Mouse (Mus musculus) lung, postnatal 14 days (tissue): ENCODE data around the gene Akap12.
A peak's percentile ranks its signal among the peaks of the same experiment; 100 is the strongest.

Experiments used
- DNase-seq: peaks from one replicate; pipeline ENCODE4 v3.0.0; 2021

Akap12 gene

GRCm38 (mm10) chr10:4266041-4266930 lies at the start of gene Akap12:
Gene Akap12, plus strand, starts transcription at chr10:4266380.
- DNase-seq, result peak; percentile 42

DNA sequence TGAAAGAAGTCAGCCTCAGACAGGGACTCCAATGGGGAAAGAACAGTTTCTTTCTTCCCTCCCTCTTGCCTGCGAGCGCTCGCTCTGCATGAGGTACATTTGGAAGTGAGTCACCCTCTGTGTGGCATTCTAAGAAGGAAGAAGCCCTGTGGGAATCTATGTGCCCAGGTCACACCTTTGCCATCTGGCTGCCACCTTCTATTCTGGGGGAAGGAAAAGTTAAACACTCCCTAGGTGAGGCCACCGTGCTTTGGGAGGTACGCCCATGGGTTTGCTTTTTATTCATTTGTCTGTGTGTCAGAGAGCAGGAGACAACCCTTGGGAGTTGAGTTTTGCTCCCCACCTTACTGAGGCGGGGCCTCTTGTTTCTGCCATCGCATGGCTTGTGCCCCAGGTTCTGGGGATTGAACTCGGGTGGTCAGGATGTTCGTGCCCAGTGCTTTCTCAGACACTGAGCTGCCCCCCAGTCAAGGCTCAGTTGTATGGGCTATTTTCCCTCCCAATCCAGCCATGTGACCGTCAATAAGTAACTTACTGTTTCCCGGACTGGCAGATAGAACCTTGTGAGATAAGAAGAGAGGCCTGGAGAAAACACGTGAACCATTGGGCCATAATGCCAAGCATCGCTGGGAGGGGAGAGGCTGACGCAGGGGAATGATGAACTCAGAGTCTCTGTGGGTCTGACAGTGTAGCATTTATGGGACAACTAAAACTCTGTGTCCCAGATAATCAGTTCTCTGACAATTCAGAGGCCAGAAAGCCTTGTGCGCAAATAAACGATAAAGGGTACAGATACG lies 35.4 kb upstream of the Akap12 start:
- no peak for DNase-seq

GRCm38 (mm10) chr10:4233102-4233501 lies 33.1 kb upstream of the Akap12 start:
- no peak for DNase-seq

GRCm38 (mm10) chr10:4239794-4240574 lies 26.2 kb upstream of the Akap12 start:
- peak; percentile 28 for DNase-seq

GRCm38 (mm10) chr10:4243591-4244300 lies 22.4 kb upstream of the Akap12 start:
- peak; percentile 25 for DNase-seq

DNA sequence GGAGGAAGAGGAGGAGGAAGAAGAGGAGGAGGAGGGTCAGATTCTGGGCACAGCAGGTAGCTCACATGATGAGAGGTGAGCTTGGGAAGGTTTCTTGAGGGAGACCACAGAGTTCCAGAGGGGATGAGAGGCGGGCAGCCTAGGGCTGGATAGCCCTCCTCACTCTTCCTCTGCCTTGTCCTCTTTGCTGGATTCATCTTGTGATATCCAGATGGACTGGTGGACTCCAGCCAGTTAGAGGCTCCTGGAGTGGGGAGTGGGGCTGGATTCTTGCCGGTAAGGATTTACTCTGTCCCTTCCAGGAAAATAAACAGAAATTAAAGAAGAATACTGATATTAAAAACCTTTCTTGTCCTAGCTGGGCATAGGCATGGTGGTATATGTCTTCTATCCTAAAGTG lies 20.4 kb upstream of the Akap12 start:
- DNase-seq, result peak; percentile 39

DNA sequence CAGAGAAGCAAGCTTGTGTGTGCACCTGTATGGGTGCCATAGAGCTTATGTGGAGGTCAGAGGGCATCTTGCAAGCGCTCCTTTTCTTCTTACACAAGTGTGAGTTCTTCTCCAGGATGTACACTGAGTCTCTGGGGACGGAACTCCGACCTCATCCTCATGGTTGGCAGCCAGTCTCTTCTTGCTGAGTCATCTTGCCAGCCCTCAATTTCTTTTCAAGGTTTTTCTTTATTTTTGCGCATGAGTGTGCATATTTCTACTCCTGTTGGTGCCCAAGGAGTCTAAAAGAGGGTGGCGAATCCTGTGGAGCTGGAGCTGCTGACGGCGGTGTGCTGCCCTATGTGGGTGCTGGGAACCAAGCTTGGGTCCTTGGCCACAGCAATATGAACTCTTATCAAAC lies 19.8 kb upstream of the Akap12 start:
- no peak for DNase-seq

GRCm38 (mm10) chr10:4249235-4249845 lies 16.8 kb upstream of the Akap12 start:
- no peak for DNase-seq

- DNase-seq, result no peak
Measured at GRCm38 (mm10) chr10:4250681-4251080, 15.5 kb upstream of the Akap12 start.

GRCm38 (mm10) chr10:4253613-4254012 lies 12.6 kb upstream of the Akap12 start:
- DNase-seq, result no peak

GRCm38 (mm10) chr10:4254459-4254858 lies 11.7 kb upstream of the Akap12 start:
- DNase-seq, result no peak

DNA sequence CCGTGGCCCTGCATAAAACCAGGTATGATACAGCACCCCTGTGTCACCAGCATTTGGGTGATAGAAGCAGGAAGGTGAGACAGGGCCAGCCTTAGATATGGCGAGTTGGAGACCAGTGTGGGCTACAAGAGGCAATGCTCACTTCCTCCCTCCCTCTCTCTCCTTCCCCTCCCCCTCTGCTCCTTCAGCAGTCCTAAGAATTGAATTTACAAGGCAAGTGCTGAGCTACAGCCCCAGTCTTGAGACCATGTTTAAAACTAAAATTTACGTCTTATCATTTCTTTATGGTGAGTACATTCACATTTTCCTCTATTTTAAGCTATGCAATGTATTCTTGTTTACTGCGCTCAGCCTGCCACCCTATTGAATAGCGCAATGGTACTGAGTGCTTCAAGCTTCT lies 5.3 kb upstream of the Akap12 start:
- DNase-seq, result no peak

DNA sequence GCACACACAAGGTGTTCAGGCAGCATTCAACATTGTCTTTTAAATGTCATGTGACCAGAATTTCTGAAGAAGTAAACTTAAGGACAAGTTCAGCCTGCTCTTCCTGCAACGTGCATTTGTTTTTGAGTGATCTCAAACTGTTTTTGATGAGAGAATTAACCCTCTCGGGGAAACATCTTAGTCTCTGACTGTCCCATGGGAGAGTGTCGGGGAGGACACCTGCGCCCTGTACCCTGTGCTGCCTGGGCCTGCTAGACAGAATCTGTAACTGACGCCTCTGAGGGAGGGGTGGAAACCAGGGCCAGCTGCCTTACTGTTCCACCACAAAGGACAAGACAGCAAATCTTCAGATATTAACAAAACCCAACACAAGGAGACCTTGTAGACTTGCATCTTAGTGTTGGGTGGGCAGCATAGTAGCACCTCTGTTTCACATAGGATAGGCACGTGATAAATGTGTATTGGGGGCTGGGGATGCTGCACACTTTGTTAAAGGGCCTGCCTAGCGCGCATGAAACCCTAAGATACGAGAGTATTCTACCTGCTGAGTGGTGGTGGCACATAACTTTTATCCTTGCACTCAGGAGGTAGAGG lies 4.7 kb upstream of the Akap12 start:
- DNase-seq, result no peak

- DNase-seq, result peak; percentile 14
Measured at GRCm38 (mm10) chr10:4265641-4266040, 539 bp upstream of the Akap12 start.

GRCm38 (mm10) chr10:4266931-4267310 lies 741 bp downstream of the Akap12 start:
- peak; percentile 14 for DNase-seq

GRCm38 (mm10) chr10:4267481-4267880 lies 1.3 kb downstream of the Akap12 start:
- DNase-seq, result peak; percentile 22

GRCm38 (mm10) chr10:4268140-4268539 lies 2.0 kb downstream of the Akap12 start:
- DNase-seq, result no peak

DNA sequence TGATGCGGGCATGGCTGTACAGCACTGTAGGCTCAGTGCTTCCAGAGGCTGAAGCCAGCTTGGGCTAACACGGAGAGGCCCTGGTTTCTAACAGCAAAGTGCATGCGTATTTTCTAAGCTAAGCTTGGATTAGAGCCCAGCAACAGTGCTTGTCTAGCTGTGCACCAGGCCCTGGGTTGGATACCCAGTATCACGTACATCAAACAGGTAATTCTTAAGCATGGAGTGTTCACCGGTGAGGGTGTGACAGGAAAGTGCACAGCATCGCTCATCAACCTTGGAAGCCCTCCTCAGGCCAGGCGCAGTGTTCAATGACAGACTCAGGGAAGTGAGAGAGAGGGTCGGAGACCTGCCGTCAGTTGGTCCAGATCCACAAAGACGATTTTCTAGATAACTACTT lies 9.4 kb downstream of the Akap12 start:
- DNase-seq, result no peak

DNA sequence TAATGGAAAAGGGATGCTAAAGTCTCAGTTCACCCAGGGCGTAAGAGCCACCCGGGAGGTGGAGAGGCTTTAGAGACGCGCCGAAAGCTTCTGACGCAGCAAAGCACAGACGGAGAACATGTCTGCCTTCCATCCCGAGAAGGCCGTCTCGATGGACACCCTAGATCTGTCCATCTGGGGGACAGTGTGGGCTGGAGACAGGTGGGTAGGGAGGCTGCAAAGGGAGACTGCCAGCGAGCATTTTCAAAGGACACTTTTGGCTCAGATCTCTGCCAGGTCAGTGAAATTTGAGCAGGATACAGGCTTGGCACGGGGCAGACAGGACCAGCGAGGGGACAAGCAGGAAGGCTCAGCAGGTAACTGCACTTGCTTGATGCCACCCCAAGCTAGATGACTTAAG lies 9.9 kb downstream of the Akap12 start:
- no peak for DNase-seq

- peak; percentile 12 for DNase-seq
Measured at GRCm38 (mm10) chr10:4278041-4278440, 11.9 kb downstream of the Akap12 start.

- no peak for DNase-seq
Measured at GRCm38 (mm10) chr10:4282395-4282794, 16.2 kb downstream of the Akap12 start.

- no peak for DNase-seq
Measured at GRCm38 (mm10) chr10:4284781-4285180, 18.6 kb downstream of the Akap12 start.
